Mouse (Mus musculus) A20 (cell line): ENCODE measurements around the gene P2ry12.
A peak's percentile ranks its signal among the peaks of the same experiment; 100 is the strongest.

Experiments used
- DNase-seq: peaks from one replicate; pipeline ENCODE4 v3.0.0-alpha.2; 2011; ENCODE audit warnings: low read depth, low spot score

The P2ry12 gene

DNA sequence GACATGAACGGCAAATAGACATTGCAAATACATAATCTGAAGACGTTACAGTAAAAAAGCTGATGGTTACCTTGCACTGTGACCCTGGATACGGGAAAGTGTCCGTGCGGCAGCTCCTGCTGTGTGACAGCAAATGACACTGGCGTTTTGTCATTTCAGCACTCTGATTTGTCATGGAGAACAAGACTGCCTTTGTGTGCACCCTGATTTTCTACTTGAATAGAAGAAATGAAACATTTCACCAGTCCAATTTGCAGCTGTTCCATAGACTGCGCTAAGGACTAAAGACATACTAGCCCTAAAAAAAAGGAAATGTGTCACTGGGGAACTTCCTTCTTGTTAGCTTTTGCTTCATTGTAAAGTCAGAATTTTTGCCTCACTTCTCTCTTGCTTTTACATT, at the start of gene P2ry12:
Gene P2ry12, minus strand, starts transcription at position 168 of the 400 bp plus-strand sequence.
- peak; percentile 68 for DNase-seq

DNA sequence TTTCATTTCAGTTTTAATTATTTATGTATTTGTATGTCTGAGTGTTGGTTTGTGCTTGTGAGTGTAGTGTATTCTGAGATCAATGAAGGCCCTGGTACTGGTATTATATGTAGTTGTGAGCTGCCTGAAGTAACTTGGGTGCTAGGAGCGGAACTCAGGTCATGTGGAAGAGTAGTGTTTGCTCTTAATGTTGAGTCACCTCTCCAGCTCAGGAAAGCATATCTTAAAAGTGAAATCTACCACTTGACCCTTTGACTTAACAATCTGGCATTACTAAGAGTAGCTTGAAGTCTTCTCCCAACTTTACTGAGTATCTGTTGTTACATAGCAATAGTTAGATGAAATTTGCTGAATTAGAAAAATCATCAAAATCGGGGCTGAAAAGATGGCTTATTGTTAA, 42.8 kb upstream of the P2ry12 start:
- DNase-seq: no peak

DNA sequence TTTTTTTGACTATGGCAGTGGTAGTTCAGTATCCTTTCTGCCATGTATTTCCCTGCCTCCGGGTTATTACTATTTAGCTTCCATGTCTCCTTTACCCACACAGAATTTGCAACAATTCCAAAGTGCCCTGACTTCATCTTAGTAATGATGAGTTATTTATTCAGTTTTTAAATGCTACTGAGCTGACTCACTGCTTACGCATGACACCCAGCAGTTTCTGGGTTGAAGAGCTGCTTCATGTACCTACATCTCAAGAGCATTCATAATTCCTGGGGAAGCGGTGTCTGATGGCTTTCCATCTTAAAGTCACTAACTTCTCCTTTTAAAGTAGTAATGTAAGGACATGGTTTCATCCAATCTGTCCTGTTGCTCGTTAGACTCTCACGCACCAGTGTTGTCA, 42.3 kb upstream of the P2ry12 start:
- no peak for DNase-seq

DNA sequence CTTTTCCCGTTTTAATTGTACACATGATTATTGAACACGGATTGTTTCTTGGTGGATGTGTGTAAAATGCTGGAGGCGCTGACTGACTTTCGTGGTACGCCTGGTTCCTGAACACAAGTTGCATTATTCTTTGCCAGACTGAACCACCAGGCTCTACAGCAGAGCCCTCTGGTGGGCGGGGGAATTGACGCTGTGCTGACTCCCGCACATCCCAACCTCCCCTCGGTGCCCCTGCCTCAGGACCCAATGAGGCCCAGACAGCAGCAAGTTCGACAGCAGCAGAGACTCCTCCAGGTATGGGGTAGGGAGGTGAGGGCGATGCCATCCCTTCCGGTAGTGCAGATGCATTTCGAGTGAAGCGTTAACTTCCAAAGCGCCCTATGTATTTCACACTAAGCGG, 35.0 kb upstream of the P2ry12 start:
- no peak for DNase-seq

DNA sequence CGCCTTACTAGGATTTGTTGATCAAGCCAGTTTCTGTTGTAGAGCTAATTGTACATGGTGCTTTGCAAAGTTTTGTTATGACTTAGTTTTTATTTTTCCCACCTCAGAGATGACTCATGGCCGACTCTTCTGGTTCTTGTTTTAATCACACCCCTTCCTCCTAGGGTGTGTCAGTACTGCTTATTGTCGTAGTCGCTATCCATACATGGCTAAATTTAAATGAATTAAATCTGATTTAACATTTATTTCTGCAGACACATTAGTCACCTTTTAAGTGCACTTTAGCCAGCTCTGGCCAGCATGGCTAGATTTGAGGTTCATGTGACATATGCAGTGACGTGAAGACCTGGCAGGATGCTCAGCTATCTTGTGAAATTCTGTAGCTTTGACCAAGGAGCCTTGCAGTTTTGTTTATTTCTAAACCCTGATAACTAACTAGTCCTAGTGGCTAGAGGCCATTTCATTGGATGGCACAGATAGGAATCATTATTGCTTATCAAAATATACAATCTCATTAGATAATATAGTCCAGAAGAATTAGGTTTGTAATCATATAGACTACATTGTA, 34.0 kb upstream of the P2ry12 start:
- peak; percentile 16 for DNase-seq

DNA sequence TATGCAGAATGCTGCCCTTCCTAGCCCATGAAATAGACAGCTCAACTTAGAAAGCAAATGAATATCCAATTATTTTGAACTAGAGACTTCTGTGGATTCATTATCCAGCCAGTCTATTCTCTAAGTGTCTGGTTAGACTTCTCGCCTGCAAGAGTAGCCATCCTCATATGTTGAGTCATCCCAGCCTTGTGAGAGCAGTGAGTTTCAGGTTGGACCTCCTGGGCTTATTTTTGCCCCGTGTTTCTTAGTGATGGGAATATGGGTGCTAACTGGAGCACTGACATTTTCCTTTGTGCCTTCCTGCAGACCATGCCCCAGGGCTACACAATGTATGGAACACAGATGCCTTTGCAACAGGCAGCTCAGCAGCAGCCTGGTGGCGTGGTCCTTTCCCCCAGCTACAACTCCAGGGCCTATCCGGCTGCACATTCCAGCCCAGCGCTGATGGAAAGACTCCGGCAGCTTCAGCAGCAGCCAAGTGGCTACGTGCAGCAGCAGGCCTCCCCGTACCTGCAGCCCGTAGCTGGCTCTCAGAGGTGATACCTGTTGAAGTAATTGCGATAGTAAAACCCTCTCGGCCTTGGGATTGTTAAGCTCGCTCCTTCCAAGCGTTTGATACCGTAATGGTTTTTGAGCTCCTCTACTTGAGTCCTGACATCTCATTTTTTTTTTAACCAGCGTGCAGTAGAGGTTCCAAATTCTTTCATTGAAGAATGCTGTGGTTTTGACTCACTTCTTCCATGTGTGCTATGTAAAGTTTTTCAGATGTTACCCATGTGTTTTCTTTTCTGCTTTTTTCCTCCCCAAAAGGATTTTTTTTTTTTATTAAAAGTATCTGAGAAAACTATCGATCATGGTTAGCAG, 33.3 kb upstream of the P2ry12 start:
- DNase-seq: no peak

DNA sequence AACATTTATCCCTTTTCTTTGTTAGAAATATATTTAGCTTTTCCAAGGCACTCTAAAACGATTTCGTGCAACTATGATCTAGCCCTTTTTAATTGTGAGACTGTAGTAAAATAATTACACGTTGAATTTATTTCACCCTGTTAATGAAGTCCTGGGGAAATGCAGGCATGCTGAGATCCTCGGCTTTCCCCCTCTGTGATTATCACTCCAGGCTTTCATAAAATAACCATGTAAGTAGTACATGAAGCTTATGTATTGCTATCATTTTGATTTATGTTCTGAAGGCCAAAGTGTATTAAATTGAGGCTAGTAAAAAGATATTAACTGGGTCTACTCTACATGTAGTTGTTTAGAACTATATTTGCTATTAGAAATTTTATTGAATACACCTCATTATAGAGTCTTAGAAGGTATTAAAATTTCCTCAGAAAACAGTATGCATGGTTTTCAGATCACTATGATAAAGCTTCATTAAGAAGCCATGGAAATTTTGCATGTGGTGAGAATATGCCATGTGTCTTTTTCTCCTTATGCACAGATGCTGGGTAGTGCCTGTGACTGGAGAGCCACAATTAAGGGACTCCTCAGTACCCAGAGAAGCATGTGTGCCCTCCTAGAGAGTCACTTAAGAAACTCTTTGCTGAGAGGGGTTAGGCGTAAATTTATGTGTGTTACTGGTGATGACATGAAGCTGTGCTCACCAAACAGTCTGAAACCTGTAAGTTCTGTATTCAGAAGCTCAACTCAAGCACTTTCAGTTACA, 30.9 kb upstream of the P2ry12 start:
- no peak for DNase-seq

DNA sequence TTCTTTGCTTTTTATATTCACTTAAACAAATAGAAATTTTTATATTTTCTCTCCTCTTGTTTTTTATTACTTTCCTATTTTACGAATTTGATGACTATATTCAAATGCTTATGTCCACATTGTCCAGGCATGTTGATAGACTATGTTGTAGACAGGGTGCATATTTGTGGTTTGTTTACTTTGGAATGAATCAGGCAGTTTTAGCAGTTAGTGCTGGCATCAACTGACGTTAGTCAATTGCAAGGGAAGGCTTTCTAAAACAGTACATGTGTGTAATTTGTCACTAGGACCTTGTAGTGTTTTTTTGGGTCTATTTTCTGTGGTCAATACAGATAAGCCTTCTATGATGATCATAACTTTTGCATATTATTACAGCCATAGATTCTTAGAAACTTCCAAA, 27.9 kb upstream of the P2ry12 start:
- no peak for DNase-seq

DNA sequence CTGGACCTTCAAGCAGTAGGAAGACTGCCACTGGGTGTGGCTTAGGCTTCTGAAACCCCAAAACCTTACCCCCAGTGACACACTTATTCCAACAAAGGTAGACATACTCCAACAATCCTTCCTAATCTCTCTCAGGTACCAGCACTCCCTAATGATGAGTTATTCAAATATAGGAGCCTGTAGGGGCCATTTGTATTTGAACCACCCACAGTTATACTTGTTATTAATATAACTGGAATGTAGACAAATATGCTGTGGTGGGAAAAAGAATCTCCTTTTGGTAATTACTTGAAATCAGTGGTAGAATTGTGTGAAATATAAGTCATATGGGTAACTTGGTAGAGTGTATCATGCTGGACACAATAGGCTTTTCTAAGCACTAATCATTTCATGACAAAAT, 15.9 kb upstream of the P2ry12 start:
- no peak for DNase-seq

DNA sequence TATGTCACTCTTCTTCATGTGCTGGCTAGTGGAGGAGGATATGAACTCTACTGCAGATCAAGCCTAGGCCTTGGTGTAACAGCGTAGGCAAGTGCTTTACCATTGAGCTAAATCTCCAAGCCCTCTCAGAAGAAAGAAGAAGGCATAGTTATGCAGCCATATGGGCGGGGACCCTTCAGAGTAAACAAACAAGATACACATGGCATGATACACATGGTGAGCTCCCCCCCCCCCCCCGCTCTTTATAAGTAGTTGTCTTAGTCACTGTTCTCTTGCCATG, 15.5 kb upstream of the P2ry12 start:
- DNase-seq: no peak

DNA sequence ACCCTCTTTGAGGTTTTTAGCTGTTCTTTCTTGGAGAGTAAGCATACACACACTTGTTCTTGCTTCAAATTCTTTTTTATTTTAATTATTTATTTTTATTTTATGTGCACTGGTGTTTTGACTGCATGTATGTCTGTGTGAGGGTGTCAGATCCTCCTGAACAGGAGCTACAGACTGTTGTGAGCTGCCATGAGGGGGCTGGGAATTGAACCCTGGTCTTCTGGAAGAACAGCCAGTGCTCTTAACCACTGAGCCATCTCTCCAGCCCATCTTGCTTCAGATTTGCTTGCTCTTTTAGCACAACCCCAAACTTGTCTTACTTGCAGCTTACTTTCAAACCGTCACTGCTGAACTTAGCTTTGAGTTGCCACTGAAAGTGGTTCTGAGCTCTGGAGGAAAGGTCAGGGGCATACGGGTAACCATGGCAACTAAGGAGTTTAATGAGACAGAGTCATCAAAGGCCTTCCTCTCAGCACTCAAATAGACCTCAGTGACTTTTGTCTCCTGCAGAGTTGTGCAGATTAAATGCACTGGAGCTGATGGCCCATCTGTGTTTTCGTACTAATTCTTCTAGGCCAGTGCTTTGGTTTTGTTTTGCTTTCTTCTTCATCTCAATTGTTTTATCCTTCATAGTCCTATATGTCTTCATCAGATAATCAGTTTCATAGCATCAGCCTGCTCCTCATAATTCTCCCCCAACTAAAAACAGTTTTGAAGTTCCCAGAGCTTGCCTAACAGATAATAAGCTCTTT, 15.0 kb upstream of the P2ry12 start:
- DNase-seq: no peak

DNA sequence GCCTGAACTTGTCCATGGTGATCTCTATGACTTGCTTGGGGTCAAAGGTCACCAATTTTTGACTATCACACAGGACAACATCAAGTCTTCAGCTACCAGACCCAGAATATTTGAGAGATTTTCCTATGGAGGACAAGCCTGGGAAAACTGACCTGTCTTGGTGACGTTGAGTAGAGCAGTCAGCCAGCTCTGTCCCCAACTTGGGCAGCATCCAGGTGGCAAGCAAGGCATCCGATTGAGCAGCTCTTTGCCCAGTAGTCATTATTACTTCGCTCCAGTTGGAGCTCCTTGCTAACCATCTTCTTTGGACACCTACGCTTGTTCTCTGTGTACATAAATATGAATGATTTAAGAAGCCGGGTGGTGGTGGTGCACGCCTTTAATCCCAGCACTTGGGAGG, 8.1 kb upstream of the P2ry12 start:
- no peak for DNase-seq

DNA sequence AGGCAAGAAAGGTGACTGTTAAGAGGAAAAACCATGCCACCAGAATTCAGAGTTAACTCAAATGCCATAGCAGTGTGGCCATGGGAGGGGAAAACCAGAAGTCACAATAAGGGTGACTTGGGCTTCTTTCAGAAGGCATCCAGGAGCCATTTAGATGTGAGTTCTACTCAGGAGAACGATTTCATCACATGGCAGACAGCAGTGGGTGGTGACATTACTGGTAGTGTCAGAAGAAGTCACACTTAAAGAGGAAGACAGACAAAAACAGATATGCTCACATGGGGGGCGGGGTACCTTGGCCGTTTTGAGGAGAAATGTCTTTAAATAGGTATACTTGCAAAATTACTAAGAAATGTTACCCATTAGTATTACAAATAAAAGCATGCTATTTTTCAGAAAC, 1.3 kb upstream of the P2ry12 start:
- peak; percentile 14 for DNase-seq

DNA sequence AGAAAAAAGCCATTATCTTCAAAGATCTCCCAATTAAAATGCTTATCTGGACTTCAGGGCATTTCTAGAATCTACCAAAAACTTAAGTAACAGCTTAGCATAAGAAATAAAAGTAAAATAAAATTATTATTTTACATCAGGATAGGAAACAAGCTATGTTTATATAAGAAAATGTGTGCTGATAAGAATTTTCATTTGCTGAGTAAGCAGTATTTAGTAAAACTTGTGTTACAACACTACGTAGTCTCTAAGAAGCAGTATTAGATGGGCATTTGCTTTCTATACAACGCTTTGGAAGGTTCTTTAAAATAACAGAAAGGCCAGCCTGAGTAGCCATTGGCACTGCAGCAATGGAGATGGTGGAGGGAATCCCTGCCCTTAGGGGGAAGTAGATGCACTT, 746 bp upstream of the P2ry12 start:
- no peak for DNase-seq

DNA sequence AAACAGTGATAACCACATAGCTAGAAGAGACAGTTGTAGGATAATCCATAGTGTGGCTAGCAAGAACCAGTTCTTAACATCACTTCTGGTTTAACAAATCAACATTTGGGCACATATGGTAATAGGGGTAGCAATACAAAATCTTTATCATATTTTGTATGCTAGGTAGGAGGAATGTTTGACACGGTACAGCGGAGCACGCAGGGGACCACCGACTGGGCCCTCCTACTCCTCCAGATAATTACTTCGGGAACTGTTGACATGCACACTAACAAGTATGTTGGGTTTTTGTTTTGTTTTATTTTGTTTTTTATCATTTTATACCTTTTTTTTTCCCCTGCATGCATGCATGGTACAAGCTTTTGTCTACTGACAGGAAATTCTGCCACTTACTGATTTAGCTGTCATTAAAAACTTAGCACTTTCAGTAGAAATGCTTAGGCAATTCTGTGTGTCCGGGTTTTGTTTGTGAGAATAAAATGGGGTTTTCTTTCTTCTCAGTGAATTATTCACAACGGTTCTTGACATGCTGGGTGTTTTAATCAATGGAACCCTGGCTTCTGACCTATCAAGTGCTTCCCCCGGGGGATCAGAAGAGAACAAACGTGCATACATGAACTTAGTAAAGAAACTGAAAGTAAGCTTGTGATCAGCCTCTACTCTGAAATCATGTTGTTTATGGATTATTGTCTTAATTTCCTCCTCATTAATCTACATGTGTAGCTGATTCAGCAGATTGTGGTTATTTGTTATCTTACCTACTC, 780 bp downstream of the P2ry12 start:
- peak; percentile 63 for DNase-seq

DNA sequence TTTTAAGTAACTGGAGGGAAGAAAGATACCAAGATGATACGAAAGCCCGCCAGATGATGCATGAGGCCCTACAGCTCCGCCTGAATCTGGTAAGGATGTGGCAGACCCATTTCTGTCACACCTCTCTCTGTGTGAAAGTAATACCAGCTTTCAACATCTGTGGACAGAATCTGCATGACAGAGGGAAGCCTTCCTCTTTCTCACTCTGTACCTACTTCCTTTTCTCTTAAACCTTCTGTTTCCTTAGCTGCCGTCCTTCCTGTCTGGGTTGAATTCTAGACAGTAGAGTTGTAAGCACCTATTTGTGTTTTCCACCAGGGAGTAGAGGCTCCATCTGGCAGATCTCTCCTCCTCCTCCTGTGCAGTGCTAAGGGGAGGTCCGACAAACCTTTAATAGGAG, 1.9 kb downstream of the P2ry12 start:
- DNase-seq: peak; percentile 81

DNA sequence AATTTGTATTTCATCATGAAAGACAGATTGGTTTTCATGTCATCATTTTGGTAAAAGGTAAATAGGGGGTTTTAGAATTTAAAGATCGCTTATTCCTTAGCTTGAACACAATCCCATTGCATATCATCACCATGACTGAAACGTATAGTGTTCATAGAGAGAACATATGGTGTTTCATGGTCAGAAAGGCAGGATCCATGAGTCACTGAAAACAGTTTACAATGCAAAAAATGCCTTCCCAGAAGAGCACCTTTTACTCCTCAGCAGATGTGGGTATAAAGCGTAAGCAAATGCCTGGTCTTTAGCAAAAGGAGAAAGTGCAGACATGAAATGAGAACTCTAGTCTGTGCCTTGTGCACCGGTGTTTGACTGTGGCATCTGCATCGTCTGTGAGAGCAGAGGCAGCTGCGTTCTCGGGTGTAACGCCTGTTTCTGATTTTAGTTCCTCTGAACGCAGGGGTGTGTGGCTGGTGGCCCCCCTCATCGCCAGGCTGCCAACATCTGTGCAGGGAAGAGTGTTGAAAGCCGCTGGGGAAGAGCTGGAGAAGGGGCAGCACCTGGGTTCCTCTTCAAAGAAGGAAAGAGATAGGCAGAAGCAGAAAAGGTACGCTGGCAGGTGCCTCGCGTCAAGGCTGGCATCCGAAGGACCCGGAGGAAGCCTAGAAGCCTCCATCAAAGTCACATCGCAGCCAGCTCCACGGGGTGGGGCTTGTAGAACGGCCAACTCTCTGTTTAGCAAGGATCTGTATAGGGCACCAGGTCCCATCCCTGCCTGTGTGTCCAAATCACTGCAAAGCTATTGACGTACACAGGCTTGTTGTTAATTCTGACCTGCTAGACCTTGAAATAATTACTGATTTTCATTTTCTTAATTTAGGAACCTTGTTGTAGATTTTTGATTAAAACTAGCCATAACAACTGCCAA, 4.7 kb downstream of the P2ry12 start:
- peak; percentile 83 for DNase-seq

DNA sequence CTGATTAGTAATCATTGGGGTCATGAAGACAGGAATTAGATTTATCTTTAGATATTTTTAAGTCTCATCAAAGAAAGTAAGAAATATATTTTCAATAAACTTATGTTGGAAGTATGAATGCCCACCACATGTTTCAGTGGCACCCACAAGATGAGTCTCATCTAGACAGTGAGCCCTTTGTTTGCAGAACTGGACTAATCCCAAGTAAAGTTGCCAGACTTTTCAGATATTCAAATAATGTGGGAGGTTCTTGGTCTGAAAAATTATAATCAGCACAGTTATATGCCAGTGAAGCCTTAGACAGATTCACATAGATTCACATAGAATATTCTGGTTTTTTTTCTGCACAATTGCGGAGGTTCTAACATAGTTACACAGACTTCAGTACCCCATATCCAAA, 12.2 kb downstream of the P2ry12 start:
- no peak for DNase-seq

DNA sequence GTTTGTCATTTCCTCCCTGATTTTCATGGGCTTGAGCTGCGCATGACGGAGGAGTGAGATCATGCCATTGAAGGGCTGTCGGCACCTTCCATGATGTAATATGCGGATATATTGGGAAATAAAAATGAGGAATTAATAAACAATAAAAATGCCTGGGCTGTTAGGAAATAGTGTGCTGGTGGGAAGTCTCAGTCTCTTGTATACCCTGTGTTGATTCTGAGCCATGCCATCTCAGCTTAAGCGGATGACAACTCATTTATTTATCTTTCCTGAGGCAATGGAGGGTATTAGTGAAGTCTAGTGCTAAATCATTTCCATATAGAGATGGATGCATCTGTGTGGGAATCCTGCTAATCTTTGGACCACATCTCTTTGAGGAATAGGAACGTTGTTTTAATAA, 14.6 kb downstream of the P2ry12 start:
- no peak for DNase-seq

DNA sequence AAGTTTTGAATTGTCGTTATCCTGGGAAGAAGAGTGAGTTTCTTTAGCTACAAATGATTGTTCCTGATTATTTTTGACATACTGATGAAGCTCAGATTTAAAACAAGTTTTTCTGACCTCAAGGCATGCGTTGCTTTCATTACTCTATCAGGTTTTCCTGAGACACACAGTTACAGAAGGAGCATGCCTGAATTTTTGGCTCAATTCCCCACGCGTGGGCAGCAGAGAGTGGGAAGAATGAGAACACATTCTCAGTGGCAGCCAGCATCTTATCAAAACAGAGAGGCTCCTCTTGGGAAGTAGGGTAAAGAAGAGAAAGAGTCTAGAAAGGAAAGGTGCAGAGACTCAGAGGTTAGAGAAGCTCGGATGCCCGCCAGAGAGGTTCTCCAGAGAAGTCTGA, 19.3 kb downstream of the P2ry12 start:
- no peak for DNase-seq
